Mouse (Mus musculus): ENCODE measurements around the gene Cpt2. TPM values are rescaled to one million over a fixed set of nuclear protein-coding genes. Genes with fewer than 3 reads are reported as not detected.

The Cpt2 gene
- polyA plus RNA-seq, 1 experiment from 2014 or later, result 48.4 TPM

- WGBS (ENCODE audit: insufficient replicate concordance), result 45% methylated on average over 5 of the region's 5 CpGs
Measured at GRCm38 (mm10) chr4:107955691-107956090, 32.3 kb upstream of the Cpt2 start.

DNA sequence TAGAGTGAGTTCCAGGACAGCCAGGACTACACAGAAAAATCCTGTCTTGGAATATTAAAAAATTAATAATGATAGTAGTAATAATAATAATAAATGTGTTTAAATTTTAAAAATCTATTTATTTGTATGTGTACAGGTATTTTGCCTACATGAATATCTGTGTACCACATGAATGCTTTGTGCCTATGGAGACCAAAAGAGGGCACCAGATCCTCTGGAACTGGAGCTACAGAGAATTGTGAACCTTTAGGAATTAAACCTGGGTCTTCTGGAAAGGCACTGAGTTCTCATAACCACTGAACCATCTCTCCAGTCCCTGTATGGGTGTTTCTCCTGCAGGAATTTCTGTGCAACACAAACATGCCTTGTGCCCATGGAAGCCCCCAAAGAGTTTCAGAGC is 29.4 kb upstream of the Cpt2 start:
- Histone ChIP-seq H3K4me1 (ENCODE audit: control insufficient read depth, low read depth, low read length) (no peaks in the 10 kb centered on the region), H3K9me3 (replicated peaks; ENCODE audit: control insufficient read depth, low read length) (no peaks in the 10 kb centered on the region), H3K36me3 (ENCODE audit: control insufficient read depth, insufficient read depth) (no peaks in the 10 kb centered on the region), H3K27ac (ENCODE audit: low read length) (no peak overlapping the region), H3K9ac (ENCODE audit: low read depth, low read length) (no peak overlapping the region), H3K4me3 (ENCODE audit: low read depth, low read length) (no peak overlapping the region), H3K4me2 (ENCODE audit: low read depth, low read length) (no peak overlapping the region), H3K27me3 (ENCODE audit: control insufficient read depth, insufficient read depth, low read depth, low read length) (no peaks in the 10 kb centered on the region)
- ATAC-seq (ENCODE audit: low read depth), result no peak

More at GRCm38 (mm10) chr4:107955691-107956090, 32.3 kb upstream of the Cpt2 start:
- no peaks in the 10 kb centered on the region for H3K9me3 ChIP-seq (replicated peaks; ENCODE audit: control insufficient read depth, low read length)
- H3K4me3 ChIP-seq (ENCODE audit: low read depth, low read length), result no peak overlapping the region
- H3K9ac ChIP-seq (ENCODE audit: low read depth, low read length), result no peak overlapping the region
- no peak overlapping the region for H3K4me2 ChIP-seq (ENCODE audit: low read depth, low read length)
- H3K4me1 ChIP-seq (ENCODE audit: control insufficient read depth, low read depth, low read length), result no peaks in the 10 kb centered on the region
- no peak for ATAC-seq (ENCODE audit: low read depth)
- no peak overlapping the region for H3K27ac ChIP-seq (ENCODE audit: low read length)
- no peaks in the 10 kb centered on the region for H3K36me3 ChIP-seq (ENCODE audit: control insufficient read depth, insufficient read depth)
- no peaks in the 10 kb centered on the region for H3K27me3 ChIP-seq (ENCODE audit: control insufficient read depth, insufficient read depth, low read depth, low read length)

GRCm38 (mm10) chr4:107949918-107950317 is 26.5 kb upstream of the Cpt2 start:
- no peak overlapping the region for H3K9ac ChIP-seq (ENCODE audit: low read depth, low read length)
- no peaks in the 10 kb centered on the region for H3K9me3 ChIP-seq (replicated peaks; ENCODE audit: control insufficient read depth, low read length)
- 70% methylated on average over 4 of the region's 4 CpGs for WGBS (ENCODE audit: insufficient replicate concordance)
- no peak overlapping the region for H3K27ac ChIP-seq (ENCODE audit: low read length)
- no peaks in the 10 kb centered on the region for H3K27me3 ChIP-seq (ENCODE audit: control insufficient read depth, insufficient read depth, low read depth, low read length)
- no peaks in the 10 kb centered on the region for H3K4me1 ChIP-seq (ENCODE audit: control insufficient read depth, low read depth, low read length)
- H3K4me3 ChIP-seq (ENCODE audit: low read depth, low read length), result no peak overlapping the region
- ATAC-seq (ENCODE audit: low read depth), result no peak
- H3K4me2 ChIP-seq (ENCODE audit: low read depth, low read length), result no peak overlapping the region
- no peaks in the 10 kb centered on the region for H3K36me3 ChIP-seq (ENCODE audit: control insufficient read depth, insufficient read depth)

DNA sequence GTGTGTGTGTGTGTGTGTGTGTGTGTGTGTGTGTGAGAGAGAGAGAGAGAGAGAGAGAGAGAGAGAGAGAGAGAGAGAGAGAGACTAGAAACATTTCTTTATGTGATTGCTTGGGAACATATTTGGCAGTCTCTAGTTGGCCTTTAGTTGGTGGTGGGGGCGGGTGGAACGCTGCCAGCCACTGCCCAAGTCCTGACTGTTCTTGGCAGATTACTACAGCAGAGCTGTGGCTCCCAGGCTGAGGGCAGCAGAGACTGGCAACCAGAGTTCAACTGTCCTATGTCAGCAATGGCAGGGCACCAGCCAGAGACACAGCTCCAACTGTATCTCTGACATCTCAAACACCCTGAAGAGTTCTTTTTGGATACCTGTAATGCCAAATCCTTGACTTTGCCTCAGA is 20.7 kb upstream of the Cpt2 start:
- no peak for ATAC-seq (ENCODE audit: low read depth)
- no peaks in the 10 kb centered on the region for H3K9me3 ChIP-seq (replicated peaks; ENCODE audit: control insufficient read depth, low read length)
- no peaks in the 10 kb centered on the region for H3K36me3 ChIP-seq (ENCODE audit: control insufficient read depth, insufficient read depth)
- WGBS (ENCODE audit: insufficient replicate concordance), result 59% methylated on average over 2 of the region's 2 CpGs
- no peak overlapping the region for H3K27ac ChIP-seq (ENCODE audit: low read length)
- H3K4me1 ChIP-seq (ENCODE audit: control insufficient read depth, low read depth, low read length), result no peaks in the 10 kb centered on the region
- no peaks in the 10 kb centered on the region for H3K27me3 ChIP-seq (ENCODE audit: control insufficient read depth, insufficient read depth, low read depth, low read length)
- no peak overlapping the region for H3K4me3 ChIP-seq (ENCODE audit: low read depth, low read length)
- no peak overlapping the region for H3K9ac ChIP-seq (ENCODE audit: low read depth, low read length)
- no peak overlapping the region for H3K4me2 ChIP-seq (ENCODE audit: low read depth, low read length)

DNA sequence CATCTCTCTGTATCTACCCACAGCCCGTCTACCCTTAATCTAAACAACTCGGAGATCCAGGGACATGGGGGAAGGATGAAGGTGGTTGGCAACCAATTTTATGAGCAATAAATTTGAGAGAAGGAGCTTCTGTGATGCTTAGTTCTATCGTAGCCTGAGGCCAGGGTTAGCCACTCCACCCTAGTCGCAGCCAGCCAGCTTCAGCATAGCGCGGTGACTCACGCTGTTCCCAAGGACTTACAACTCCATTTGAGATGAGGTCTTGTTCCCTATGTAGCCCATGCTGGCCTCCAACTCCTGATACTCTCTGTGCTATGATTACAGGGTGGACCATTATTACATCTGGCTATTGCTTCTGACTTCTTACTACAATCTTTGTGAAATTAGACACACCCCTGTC is 19.3 kb upstream of the Cpt2 start:
- ATAC-seq (ENCODE audit: low read depth), result no peak
- 75% methylated on average over 7 of the region's 7 CpGs for WGBS (ENCODE audit: insufficient replicate concordance)

DNA sequence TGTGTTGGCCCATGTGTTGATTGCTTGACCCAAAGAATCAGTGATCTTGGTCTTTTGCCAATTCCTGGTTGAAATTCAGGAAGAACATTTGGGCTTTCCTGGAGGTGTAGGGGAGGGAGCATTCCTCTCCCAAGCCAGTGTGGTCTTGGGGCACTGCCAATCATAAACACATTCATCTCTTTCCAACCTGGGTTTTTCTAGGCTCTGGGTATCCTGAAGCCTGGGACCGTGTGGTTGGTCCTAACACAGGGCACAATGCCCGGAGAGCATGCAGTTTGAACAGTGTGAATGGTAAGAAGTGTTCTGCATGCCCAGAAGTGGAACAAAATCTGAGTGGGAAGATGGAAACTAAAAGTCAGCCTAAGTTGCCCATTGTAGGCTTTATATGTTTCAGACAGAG is 14.7 kb upstream of the Cpt2 start:
- Histone ChIP-seq H3K27ac (ENCODE audit: low read length) (no peak overlapping the region), H3K27me3 (ENCODE audit: control insufficient read depth, insufficient read depth, low read depth, low read length) (no peaks in the 10 kb centered on the region), H3K4me2 (ENCODE audit: low read depth, low read length) (no peak overlapping the region), H3K4me1 (ENCODE audit: control insufficient read depth, low read depth, low read length) (no peaks in the 10 kb centered on the region), H3K36me3 (ENCODE audit: control insufficient read depth, insufficient read depth) (no peaks in the 10 kb centered on the region), H3K9me3 (replicated peaks; ENCODE audit: control insufficient read depth, low read length) (no peaks in the 10 kb centered on the region), H3K9ac (ENCODE audit: low read depth, low read length) (no peak overlapping the region), H3K4me3 (ENCODE audit: low read depth, low read length) (no peak overlapping the region)
- 54% methylated on average over 2 of the region's 2 CpGs for WGBS (ENCODE audit: insufficient replicate concordance)
- ATAC-seq (ENCODE audit: low read depth), result no peak

More for the DNA sequence above, 19.3 kb upstream of the Cpt2 start:
- Histone ChIP-seq H3K27ac (ENCODE audit: low read length) (no peak overlapping the region), H3K9ac (ENCODE audit: low read depth, low read length) (no peak overlapping the region), H3K9me3 (replicated peaks; ENCODE audit: control insufficient read depth, low read length) (no peaks in the 10 kb centered on the region), H3K27me3 (ENCODE audit: control insufficient read depth, insufficient read depth, low read depth, low read length) (no peaks in the 10 kb centered on the region), H3K36me3 (ENCODE audit: control insufficient read depth, insufficient read depth) (no peaks in the 10 kb centered on the region), H3K4me3 (ENCODE audit: low read depth, low read length) (no peak overlapping the region), H3K4me1 (ENCODE audit: control insufficient read depth, low read depth, low read length) (no peaks in the 10 kb centered on the region), H3K4me2 (ENCODE audit: low read depth, low read length) (no peak overlapping the region)

DNA sequence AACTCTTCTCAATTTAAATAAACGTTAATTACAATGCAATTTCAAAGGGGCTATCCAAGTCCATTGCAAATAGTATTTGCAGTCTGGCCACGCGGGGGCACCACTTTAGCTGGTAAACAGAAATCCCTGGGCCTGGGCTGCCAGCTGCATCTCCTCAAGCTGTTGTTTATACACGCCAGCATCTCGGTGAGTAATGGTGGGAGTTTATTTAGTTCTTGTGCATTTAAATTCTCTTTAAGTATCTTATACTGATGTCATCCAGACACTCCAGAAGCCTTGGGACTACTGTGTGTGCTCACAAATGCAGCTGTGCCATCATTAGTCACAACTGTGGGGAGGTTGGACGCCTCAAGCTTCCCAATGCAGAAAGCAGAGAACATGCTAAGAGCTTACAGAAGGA is 13.9 kb upstream of the Cpt2 start:
- no peaks in the 10 kb centered on the region for H3K27me3 ChIP-seq (ENCODE audit: control insufficient read depth, insufficient read depth, low read depth, low read length)
- WGBS (ENCODE audit: insufficient replicate concordance), result 22% methylated on average over 6 of the region's 6 CpGs
- no peak overlapping the region for H3K4me3 ChIP-seq (ENCODE audit: low read depth, low read length)
- H3K9me3 ChIP-seq (replicated peaks; ENCODE audit: control insufficient read depth, low read length), result no peaks in the 10 kb centered on the region
- H3K27ac ChIP-seq (ENCODE audit: low read length), result no peak overlapping the region
- no peaks in the 10 kb centered on the region for H3K4me1 ChIP-seq (ENCODE audit: control insufficient read depth, low read depth, low read length)
- ATAC-seq (ENCODE audit: low read depth), result no peak
- no peak overlapping the region for H3K4me2 ChIP-seq (ENCODE audit: low read depth, low read length)
- no peaks in the 10 kb centered on the region for H3K36me3 ChIP-seq (ENCODE audit: control insufficient read depth, insufficient read depth)
- H3K9ac ChIP-seq (ENCODE audit: low read depth, low read length), result no peak overlapping the region

GRCm38 (mm10) chr4:107935254-107935653 is 11.8 kb upstream of the Cpt2 start:
- WGBS (ENCODE audit: insufficient replicate concordance), result 25% methylated on average over 3 of the region's 3 CpGs
- Histone ChIP-seq H3K27me3 (ENCODE audit: control insufficient read depth, insufficient read depth, low read depth, low read length) (no peaks in the 10 kb centered on the region), H3K4me3 (ENCODE audit: low read depth, low read length) (no peak overlapping the region), H3K4me1 (ENCODE audit: control insufficient read depth, low read depth, low read length) (no peaks in the 10 kb centered on the region), H3K9ac (ENCODE audit: low read depth, low read length) (no peak overlapping the region), H3K27ac (ENCODE audit: low read length) (no peak overlapping the region), H3K36me3 (ENCODE audit: control insufficient read depth, insufficient read depth) (no peaks in the 10 kb centered on the region), H3K4me2 (ENCODE audit: low read depth, low read length) (no peak overlapping the region), H3K9me3 (replicated peaks; ENCODE audit: control insufficient read depth, low read length) (no peaks in the 10 kb centered on the region)
- no peak for ATAC-seq (ENCODE audit: low read depth)

- Histone ChIP-seq H3K27me3 (ENCODE audit: control insufficient read depth, insufficient read depth, low read depth, low read length) (no peaks in the 10 kb centered on the region), H3K9ac (ENCODE audit: low read depth, low read length) (no peak overlapping the region), H3K27ac (ENCODE audit: low read length) (no peak overlapping the region), H3K36me3 (ENCODE audit: control insufficient read depth, insufficient read depth) (no peaks in the 10 kb centered on the region), H3K4me1 (ENCODE audit: control insufficient read depth, low read depth, low read length) (peaks cover 5% of the 10 kb centered on the region), H3K4me2 (ENCODE audit: low read depth, low read length) (no peak overlapping the region), H3K9me3 (replicated peaks; ENCODE audit: control insufficient read depth, low read length) (no peaks in the 10 kb centered on the region), H3K4me3 (ENCODE audit: low read depth, low read length) (no peak overlapping the region)
- 57% methylated on average over 8 of the region's 8 CpGs for WGBS (ENCODE audit: insufficient replicate concordance)
- ATAC-seq (ENCODE audit: low read depth), result no peak
Measured at GRCm38 (mm10) chr4:107933239-107933638, 9.8 kb upstream of the Cpt2 start.

DNA sequence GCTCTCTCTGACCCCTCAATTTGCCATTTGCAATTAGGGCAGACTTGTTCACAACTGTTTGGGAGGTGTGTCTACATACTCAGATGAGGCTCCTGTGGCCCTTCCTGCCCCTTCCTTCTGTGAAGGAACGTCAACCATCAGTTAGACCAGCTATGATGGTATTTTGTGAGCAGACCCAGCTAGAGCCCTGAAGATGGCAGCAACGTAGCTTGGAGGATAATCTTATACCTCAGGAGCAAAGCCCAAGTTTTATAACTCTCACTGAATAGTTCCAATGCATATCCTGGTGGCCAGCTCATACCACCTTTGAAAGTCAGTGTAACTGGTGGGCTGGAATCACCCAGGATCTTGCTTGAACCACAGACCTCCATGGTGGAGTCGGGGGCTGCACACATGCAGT is 8.0 kb upstream of the Cpt2 start:
- WGBS (ENCODE audit: insufficient replicate concordance), result 61% methylated on average over 3 of the region's 3 CpGs
- no peaks in the 10 kb centered on the region for H3K36me3 ChIP-seq (ENCODE audit: control insufficient read depth, insufficient read depth)
- no peak overlapping the region for H3K27ac ChIP-seq (ENCODE audit: low read length)

More for the DNA sequence above, 8.0 kb upstream of the Cpt2 start:
- Histone ChIP-seq H3K9ac (ENCODE audit: low read depth, low read length) (no peak overlapping the region), H3K9me3 (replicated peaks; ENCODE audit: control insufficient read depth, low read length) (no peaks in the 10 kb centered on the region), H3K4me3 (ENCODE audit: low read depth, low read length) (no peak overlapping the region), H3K4me2 (ENCODE audit: low read depth, low read length) (no peak overlapping the region), H3K27me3 (ENCODE audit: control insufficient read depth, insufficient read depth, low read depth, low read length) (no peaks in the 10 kb centered on the region), H3K4me1 (ENCODE audit: control insufficient read depth, low read depth, low read length) (peaks cover 13% of the 10 kb centered on the region)
- ATAC-seq (ENCODE audit: low read depth), result no peak

All from liver, embryonic 16.5 days (tissue).